Mouse (Mus musculus) mouse trophoblast stem cell (cell line): ENCODE results near the gene Hnrnpr.

Experiments
- in situ Hi-C, 2 experiments: fragments of 300-500 bp; cut with MseI, MboI; formaldehyde crosslinking; loops; 2 replicates in 1 of 2; 3 replicates in 1 of 2; pipeline ENCODE4 v1.15.1; 2025

Hnrnpr gene

GRCm38 (mm10) chr4:136387261-136387660 is 76.5 kb downstream of the Hnrnpr start:
- in situ Hi-C loops, result loop anchor here (10.0 to 25.0 kb wide), 2 partner anchors 225 to 238 kb away; partner anchors contain the start of genes Lactbl1 (in 2 of the 2), Kdm1a (in 1 of the 2) and Tex46 (in 1 of the 2)

DNA sequence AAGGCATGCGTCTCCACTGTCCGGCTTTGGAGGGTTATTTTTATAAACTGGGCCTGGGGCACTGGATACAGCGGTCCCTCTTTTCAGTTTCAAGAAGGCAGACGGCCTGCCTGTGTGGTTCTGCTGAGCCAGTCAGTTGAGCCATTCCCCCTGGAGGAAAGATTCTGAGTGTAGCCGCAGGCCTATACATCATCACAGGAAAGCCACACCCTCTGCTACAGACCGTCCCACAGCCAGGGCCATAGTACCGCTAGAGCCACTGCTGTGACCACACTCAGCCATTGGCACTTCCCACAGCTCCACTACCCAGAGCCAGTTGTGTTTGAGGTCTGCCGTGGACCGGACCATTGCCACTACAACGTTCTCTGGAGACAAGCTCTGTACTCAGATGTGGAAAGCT is 91.1 kb downstream of the Hnrnpr start:
- in situ Hi-C loops, result no loop called here

- in situ Hi-C loops, result no loop called here
Measured at GRCm38 (mm10) chr4:136407831-136408230, 97.1 kb downstream of the Hnrnpr start.
